Mouse (Mus musculus) macrophage (primary cell): ENCODE data around the gene Gm7075. TPM values are rescaled to one million over a fixed set of nuclear protein-coding genes. Genes with fewer than 3 reads are reported as not detected.
"Not testable (repeated sequence)": the region's sequence is repeated elsewhere in the genome, so short reads cannot be mapped to it uniquely, and the experiment has no call there.

Experiments used
- H3K27ac ChIP-seq: fragments of 350-480 bp; formaldehyde crosslinking; 2 replicates; pipeline ENCODE4 v1.9.0; 2021
- H3K36me3 ChIP-seq: fragments of 350-480 bp; formaldehyde crosslinking; 2 replicates; pipeline ENCODE4 v1.9.0; 2021; ENCODE audit errors: inconsistent target
- H3K4me3 ChIP-seq: fragments of 350-480 bp; formaldehyde crosslinking; 2 replicates; pipeline ENCODE4 v1.9.0; 2021; ENCODE audit errors: inconsistent target
- H3K79me2 ChIP-seq: fragments of 350-480 bp; formaldehyde crosslinking; 2 replicates; pipeline ENCODE4 v1.9.0; 2021; ENCODE audit errors: inconsistent target
- whole genome bisulfite sequencing: methylation state at CpG from one replicate; pipeline ENCODE4 v1.1.7; 2026; ENCODE audit warnings: inconsistent platforms; ENCODE audit not compliant: missing documents; 5-methylcytosine and 5-hydroxymethylcytosine counted together
- polyA plus RNA-seq: library from polyadenylated mRNA; stranded (reverse); fragments of 250-400 nt; gene quantifications from 3 replicates; pipeline ENCODE4 v1.2.4, GENCODE M21; 2018; ENCODE audit warnings: inconsistent platforms

The Gm7075 gene
- polyA plus RNA-seq, 1 experiment from 2014 or later: not detected

- Histone ChIP-seq H3K36me3 (no peaks in the 10 kb centered on the region), H3K79me2 (no peaks in the 10 kb centered on the region), H3K4me3 (peak overlapping the region; percentile 59), H3K27ac (no peak overlapping the region)
- WGBS: 1% methylated on average over 11 of the region's 11 CpGs
Measured at GRCm38 (mm10) chr10:63429023-63429340, 7.4 kb upstream of the Gm7075 start.

GRCm38 (mm10) chr10:63428243-63429022, 6.8 kb upstream of the Gm7075 start:
- Histone ChIP-seq H3K27ac (no peak overlapping the region), H3K36me3 (no peaks in the 10 kb centered on the region), H3K4me3 (peak overlapping the region; percentile 59), H3K79me2 (no peaks in the 10 kb centered on the region)
- WGBS: 10% methylated on average over 19 of the region's 19 CpGs

- no peaks in the 10 kb centered on the region for H3K79me2 ChIP-seq
- no peak overlapping the region for H3K4me3 ChIP-seq
- no peaks in the 10 kb centered on the region for H3K36me3 ChIP-seq
- H3K27ac ChIP-seq: no peak overlapping the region
- WGBS: 95% methylated on average over 8 of the region's 8 CpGs
Measured at GRCm38 (mm10) chr10:63427146-63427545, 5.6 kb upstream of the Gm7075 start.

GRCm38 (mm10) chr10:63424475-63424814, 2.9 kb upstream of the Gm7075 start:
- Histone ChIP-seq H3K27ac (no peak overlapping the region), H3K79me2 (no peaks in the 10 kb centered on the region), H3K36me3 (no peaks in the 10 kb centered on the region), H3K4me3 (no peak overlapping the region)

- Histone ChIP-seq H3K4me3 (no peak overlapping the region), H3K27ac (no peak overlapping the region), H3K36me3 (no peaks in the 10 kb centered on the region), H3K79me2 (no peaks in the 10 kb centered on the region)
- WGBS: 87% methylated on average over 9 of the region's 9 CpGs
Measured at GRCm38 (mm10) chr10:63423591-63424474, 2.2 kb upstream of the Gm7075 start.

- Histone ChIP-seq H3K79me2 (no peaks in the 10 kb centered on the region), H3K4me3 (no peak overlapping the region), H3K36me3 (no peaks in the 10 kb centered on the region), H3K27ac (no peak overlapping the region)
- WGBS: 85% methylated on average over 4 of the region's 5 CpGs
Measured at GRCm38 (mm10) chr10:63422736-63422992, 1.1 kb upstream of the Gm7075 start.

- Histone ChIP-seq H3K36me3 (no peaks in the 10 kb centered on the region), H3K79me2 (no peaks in the 10 kb centered on the region), H3K4me3 (no peak overlapping the region), H3K27ac (no peak overlapping the region)
- WGBS: 18% methylated on average over 5 of the region's 5 CpGs
Measured at GRCm38 (mm10) chr10:63417061-63417460, 4.5 kb downstream of the Gm7075 start.

GRCm38 (mm10) chr10:63415850-63416249, 5.7 kb downstream of the Gm7075 start:
- H3K79me2 ChIP-seq: no peaks in the 10 kb centered on the region
- no peak overlapping the region for H3K4me3 ChIP-seq
- H3K27ac ChIP-seq: no peak overlapping the region
- 17% methylated on average over 6 of the region's 7 CpGs for WGBS
- no peaks in the 10 kb centered on the region for H3K36me3 ChIP-seq

- Histone ChIP-seq H3K36me3 (no peaks in the 10 kb centered on the region), H3K4me3 (no peak overlapping the region), H3K79me2 (no peaks in the 10 kb centered on the region), H3K27ac (no peak overlapping the region)
- 95% methylated on average over 7 of the region's 7 CpGs for WGBS
Measured at GRCm38 (mm10) chr10:63415287-63415686, 6.3 kb downstream of the Gm7075 start.

- H3K27ac ChIP-seq: no peak overlapping the region
- H3K4me3 ChIP-seq: no peak overlapping the region
- 93% methylated on average over 17 of the region's 17 CpGs for WGBS
Measured at GRCm38 (mm10) chr10:63412756-63413155, 8.8 kb downstream of the Gm7075 start.

GRCm38 (mm10) chr10:63411674-63412073, 9.9 kb downstream of the Gm7075 start:
- H3K79me2 ChIP-seq, H3K27ac ChIP-seq, H3K36me3 ChIP-seq, H3K4me3 ChIP-seq: not testable (repeated sequence)
- 90% methylated on average over 2 of the region's 7 CpGs for WGBS

More at GRCm38 (mm10) chr10:63412756-63413155, 8.8 kb downstream of the Gm7075 start:
- H3K79me2 ChIP-seq: no peaks in the 10 kb centered on the region
- H3K36me3 ChIP-seq: no peaks in the 10 kb centered on the region

- Histone ChIP-seq H3K36me3 (no peaks in the 10 kb centered on the region), H3K27ac (no peak overlapping the region), H3K4me3 (no peak overlapping the region), H3K79me2 (no peaks in the 10 kb centered on the region)
- 44% methylated on average over 16 of the region's 16 CpGs for WGBS
Measured at GRCm38 (mm10) chr10:63410162-63410956, 11.2 kb downstream of the Gm7075 start.

GRCm38 (mm10) chr10:63403636-63404035, 18.0 kb downstream of the Gm7075 start:
- no peaks in the 10 kb centered on the region for H3K79me2 ChIP-seq
- H3K36me3 ChIP-seq: no peaks in the 10 kb centered on the region
- 86% methylated on average over 2 of the region's 2 CpGs for WGBS
- no peak overlapping the region for H3K27ac ChIP-seq
- H3K4me3 ChIP-seq: no peak overlapping the region

GRCm38 (mm10) chr10:63402731-63403504, 18.7 kb downstream of the Gm7075 start:
- WGBS: 96% methylated on average over 5 of the region's 5 CpGs
- Histone ChIP-seq H3K36me3 (no peaks in the 10 kb centered on the region), H3K79me2 (no peaks in the 10 kb centered on the region), H3K27ac (no peak overlapping the region), H3K4me3 (no peak overlapping the region)
